Comparison of ENCODE assay signal across 10 mouse cellular contexts in the genomic region with DNA sequence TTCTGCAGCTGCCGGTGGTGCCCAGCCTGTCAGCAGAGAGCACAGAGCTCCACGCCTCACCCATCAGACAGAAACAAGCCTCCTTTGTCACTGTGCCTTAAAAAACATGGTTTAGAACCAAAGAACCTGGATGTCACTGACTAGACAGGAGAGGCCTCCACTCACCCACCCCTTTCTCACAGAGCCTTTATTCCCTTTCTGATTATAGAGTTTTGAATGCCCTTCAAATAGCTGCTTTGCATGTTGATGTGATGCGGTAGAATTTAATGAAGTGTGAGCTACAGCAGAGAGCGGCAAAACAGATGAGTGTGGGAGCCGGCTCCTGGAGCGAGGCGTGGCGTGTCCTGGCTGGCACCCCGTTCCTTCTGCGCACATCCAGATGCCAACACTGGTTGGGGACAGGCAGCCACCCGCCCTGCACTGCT.
A peak's percentile ranks its signal among the peaks of the same experiment; 100 is the strongest.
DNase-seq lines count a peak whose midpoint lies in the region; ATAC-seq lines count a peak whose summit lies in the region.
"Had no signal": no experiment of that assay in that cellular context is flagged by ENCODE, and none has a peak within 500 bp of the region (broad histone marks: within the 10 kb centered on the region; RNA-seq: fewer than 3 reads in every experiment).

No protein-coding gene starts in this region.

- H3K4me3 ChIP-seq in hindbrain, embryonic 13.5 days = no peak overlapping the region
- H3K4me3 ChIP-seq in midbrain, embryonic 10.5 days = no peak overlapping the region
- no peak overlapping the region for H3K4me3 ChIP-seq in intestine, embryonic 16.5 days (ENCODE audit: low read length)
- no peak overlapping the region for H3K4me3 ChIP-seq in kidney, embryonic 15.5 days (replicated peaks)
- H3K4me3 ChIP-seq: liver, embryonic 13.5 days had no signal

- peaks cover 57% of the 10 kb centered on the region for H3K4me1 ChIP-seq in hindbrain, embryonic 13.5 days (replicated peaks)
- peaks cover 48% of the 10 kb centered on the region for H3K4me1 ChIP-seq in midbrain, embryonic 10.5 days
- H3K4me1 ChIP-seq in intestine, embryonic 16.5 days (ENCODE audit: control insufficient read depth, insufficient read depth, low read length) = peaks cover 13% of the 10 kb centered on the region; the same call in 1 of the 2 replicates
- H3K4me1 ChIP-seq in kidney, embryonic 15.5 days = peaks cover 9% of the 10 kb centered on the region; the same call in 1 of the 2 replicates

- peak; percentile 87 for ATAC-seq in hindbrain, embryonic 13.5 days (ENCODE audit: low FRiP score)
- no peak for ATAC-seq in intestine, embryonic 16.5 days
- ATAC-seq in kidney, embryonic 15.5 days (replicated peaks; ENCODE audit: low FRiP score) = no peak

- H3K9ac ChIP-seq in hindbrain, embryonic 13.5 days = peak overlapping the region; percentile 35; the same call in 1 of the 2 replicates
- no peak overlapping the region for H3K9ac ChIP-seq in intestine, embryonic 16.5 days (ENCODE audit: low read depth, low read length)
- no peak overlapping the region for H3K9ac ChIP-seq in kidney, embryonic 15.5 days
- H3K9ac ChIP-seq: liver, embryonic 13.5 days had no signal

- peak; percentile 46 for DNase-seq in retina, postnatal 1 day
- DNase-seq in retina, embryonic 14.5 days (ENCODE audit: low spot score) = no peak
- no peak for DNase-seq in midbrain, embryonic 10.5 days (ENCODE audit: low spot score)
- DNase-seq in urinary bladder, postnatal 36 days (ENCODE audit: low spot score in 2 of 2) = no peak
- DNase-seq in heart, postnatal 4 days = no peak
- DNase-seq: heart, postnatal 36 days; liver, embryonic 13.5 days had no signal

- no peaks in the 10 kb centered on the region for H3K27me3 ChIP-seq in hindbrain, embryonic 13.5 days
- no peaks in the 10 kb centered on the region for H3K27me3 ChIP-seq in midbrain, embryonic 10.5 days (ENCODE audit: low read depth, poor library complexity, severe bottlenecking)
- H3K27me3 ChIP-seq in intestine, embryonic 16.5 days (replicated peaks; ENCODE audit: control insufficient read depth, insufficient read depth, low read length) = no peaks in the 10 kb centered on the region
- no peaks in the 10 kb centered on the region for H3K27me3 ChIP-seq in kidney, embryonic 15.5 days
- H3K27me3 ChIP-seq: liver, embryonic 13.5 days had no signal

- 18% methylated on average over 11 of the region's 11 CpGs for WGBS in hindbrain, embryonic 13.5 days
- 62% methylated on average over 11 of the region's 11 CpGs for WGBS in midbrain, embryonic 10.5 days
- 69% methylated on average over 11 of the region's 11 CpGs for WGBS in intestine, embryonic 16.5 days
- WGBS in kidney, embryonic 15.5 days = 51% methylated on average over 11 of the region's 11 CpGs

- H3K9me3 ChIP-seq in hindbrain, embryonic 13.5 days = no peaks in the 10 kb centered on the region
- H3K9me3 ChIP-seq in midbrain, embryonic 10.5 days (replicated peaks) = no peaks in the 10 kb centered on the region
- H3K9me3 ChIP-seq in intestine, embryonic 16.5 days (ENCODE audit: control insufficient read depth, low read length) = no peaks in the 10 kb centered on the region
- no peaks in the 10 kb centered on the region for H3K9me3 ChIP-seq in kidney, embryonic 15.5 days (replicated peaks)
- H3K9me3 ChIP-seq: liver, embryonic 13.5 days had no signal

- peak overlapping the region; percentile 86 for H3K27ac ChIP-seq in hindbrain, embryonic 13.5 days
- peak overlapping the region; percentile 10; the same call in 1 of the 2 replicates for H3K27ac ChIP-seq in midbrain, embryonic 10.5 days (replicated peaks)
- H3K27ac ChIP-seq in intestine, embryonic 16.5 days (ENCODE audit: low read length) = no peak overlapping the region
- H3K27ac ChIP-seq in kidney, embryonic 15.5 days = no peak overlapping the region

- H3K4me2 ChIP-seq in hindbrain, embryonic 13.5 days = peak overlapping the region; percentile 33
- no peak overlapping the region for H3K4me2 ChIP-seq in intestine, embryonic 16.5 days (ENCODE audit: low read depth, low read length)
- H3K4me2 ChIP-seq in kidney, embryonic 15.5 days = no peak overlapping the region
- H3K4me2 ChIP-seq: liver, embryonic 13.5 days had no signal

- H3K36me3 ChIP-seq in hindbrain, embryonic 13.5 days = no peaks in the 10 kb centered on the region; the same call in 1 of the 2 replicates
- peaks cover 5% of the 10 kb centered on the region; the same call in 1 of the 2 replicates for H3K36me3 ChIP-seq in midbrain, embryonic 10.5 days
- no peaks in the 10 kb centered on the region for H3K36me3 ChIP-seq in intestine, embryonic 16.5 days (ENCODE audit: control insufficient read depth, insufficient read depth, low read length)
- H3K36me3 ChIP-seq in kidney, embryonic 15.5 days = no peaks in the 10 kb centered on the region
- H3K36me3 ChIP-seq: liver, embryonic 13.5 days had no signal

Comparison
In these comparisons a context has a peak if more than half of its experiments do, and no peak if none do; other contexts are left out.
1. H3K27ac ChIP-seq: peak in hindbrain, embryonic 13.5 days (single experiment) and midbrain, embryonic 10.5 days (single experiment); none in intestine, embryonic 16.5 days (single experiment) and kidney, embryonic 15.5 days (single experiment).